Mouse (Mus musculus): ENCODE results near the gene Hapln1. TPM values are rescaled to one million over a fixed set of nuclear protein-coding genes. Genes with fewer than 3 reads are reported as not detected.

The Hapln1 gene
- polyA plus RNA-seq, 1 experiment from 2014 or later: 0.26 TPM

DNA sequence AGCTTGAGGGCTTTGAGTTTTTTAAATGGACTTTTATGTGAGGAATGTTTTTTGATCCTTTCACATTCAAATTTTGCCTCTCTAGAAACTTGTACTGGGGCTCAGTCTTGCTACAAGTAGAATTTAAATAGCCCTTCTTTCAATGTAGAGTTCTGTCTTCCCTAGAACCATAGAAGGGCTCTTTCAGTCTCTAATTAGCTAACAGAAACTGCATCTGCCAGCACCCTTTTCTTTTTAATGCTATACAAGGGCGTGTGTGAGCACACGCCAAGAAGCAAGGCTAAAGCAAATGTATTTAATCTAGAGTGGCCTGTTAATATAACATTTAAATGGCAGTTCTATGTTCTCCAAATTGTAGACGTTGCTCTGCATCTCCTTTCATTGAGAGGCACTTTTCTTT is 67.8 kb downstream of the Hapln1 start:
- Histone ChIP-seq H3K36me3 (replicated peaks; ENCODE audit: insufficient read depth, low read length) (no peaks in the 10 kb centered on the region), H3K9me3 (ENCODE audit: low read length) (no peaks in the 10 kb centered on the region), H3K4me3 (ENCODE audit: low read depth, low read length) (no peak overlapping the region), H3K9ac (replicated peaks) (no peak overlapping the region), H3K4me1 (ENCODE audit: insufficient read depth) (no peaks in the 10 kb centered on the region), H3K27me3 (ENCODE audit: insufficient read depth, low read length) (no peaks in the 10 kb centered on the region), H3K27ac (ENCODE audit: low read depth) (no peak overlapping the region), H3K4me2 (ENCODE audit: low read depth, low read length) (no peak overlapping the region)
- DNase-seq: no peak
- TF ChIP-seq CTCF (IDR thresholded peaks at IDR 0.05; ENCODE audit: low read depth) (no peak), EP300 (IDR thresholded peaks at IDR 0.05; ENCODE audit: low read depth) (no peak)
- 75% methylated on average over 3 of the region's 3 CpGs for WGBS (ENCODE audit: insufficient replicate concordance)
- no peak for ATAC-seq

DNA sequence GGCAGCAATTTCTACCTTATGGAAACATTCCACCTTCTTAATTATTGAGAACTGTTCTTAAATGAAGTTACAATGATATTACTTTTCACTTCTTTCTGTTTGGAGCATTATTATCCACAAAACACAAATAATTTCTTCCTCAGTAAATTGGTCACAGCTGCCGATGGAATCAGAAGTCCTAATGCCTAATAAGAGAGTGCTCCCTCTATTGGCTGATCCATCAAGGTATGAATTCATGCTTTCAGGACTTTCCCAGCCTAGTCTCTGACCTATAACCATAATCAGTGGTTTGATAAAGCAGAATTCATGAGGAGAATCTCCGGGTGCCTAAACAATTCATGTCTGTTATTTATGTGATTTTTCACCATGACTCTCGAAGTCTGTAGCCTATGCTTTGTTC is 79.5 kb downstream of the Hapln1 start:
- DNase-seq (no peak), ATAC-seq (no peak)
- Histone ChIP-seq H3K4me2 (ENCODE audit: low read depth, low read length) (no peak overlapping the region), H3K27me3 (ENCODE audit: insufficient read depth, low read length) (no peaks in the 10 kb centered on the region), H3K36me3 (replicated peaks; ENCODE audit: insufficient read depth, low read length) (no peaks in the 10 kb centered on the region), H3K4me1 (ENCODE audit: insufficient read depth) (no peaks in the 10 kb centered on the region), H3K9ac (replicated peaks) (no peak overlapping the region), H3K4me3 (ENCODE audit: low read depth, low read length) (no peak overlapping the region), H3K27ac (ENCODE audit: low read depth) (no peak overlapping the region), H3K9me3 (ENCODE audit: low read length) (no peaks in the 10 kb centered on the region)
- 70% methylated on average over 3 of the region's 3 CpGs for WGBS (ENCODE audit: insufficient replicate concordance)
- 0 out of 2 replicates have a peak, but pooled peaks have one; percentile 10 for TF ChIP-seq CTCF (IDR thresholded peaks at IDR 0.05; ENCODE audit: low read depth)
- no peak for TF ChIP-seq EP300 (IDR thresholded peaks at IDR 0.05; ENCODE audit: low read depth)

DNA sequence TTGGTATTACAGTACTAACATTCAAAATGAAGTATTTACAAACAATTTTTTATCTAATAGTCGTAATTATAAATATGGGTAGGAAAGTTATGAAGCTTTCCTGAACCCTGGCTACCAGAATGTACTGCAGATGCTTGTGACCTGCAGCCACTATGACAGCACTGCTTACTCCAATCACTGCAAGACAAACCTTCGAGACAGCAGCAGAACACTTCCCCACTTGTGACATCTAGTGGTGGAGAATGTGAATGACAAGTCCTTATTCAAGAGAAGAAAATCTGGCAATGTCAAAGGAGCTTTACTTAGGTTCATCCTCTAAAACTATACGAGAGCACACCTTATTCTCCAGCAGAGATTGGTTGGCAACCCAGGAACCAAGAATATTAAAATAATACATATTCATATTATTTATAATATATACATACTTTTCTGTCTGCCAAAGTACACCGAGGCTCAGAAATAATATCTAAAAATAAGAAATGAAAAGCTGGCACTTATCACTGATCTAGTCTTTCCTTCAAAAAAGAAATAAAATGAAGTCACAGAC is 94.6 kb downstream of the Hapln1 start:
- H3K27ac ChIP-seq (ENCODE audit: low read depth): no peak overlapping the region
- ATAC-seq (no peak), DNase-seq (no peak)
- H3K36me3 ChIP-seq (replicated peaks; ENCODE audit: insufficient read depth, low read length): no peaks in the 10 kb centered on the region
- TF ChIP-seq EP300 (IDR thresholded peaks at IDR 0.05; ENCODE audit: low read depth) (no peak), CTCF (IDR thresholded peaks at IDR 0.05; ENCODE audit: low read depth) (peak; percentile 78)
- WGBS (ENCODE audit: insufficient replicate concordance): 23% methylated on average over 4 of the region's 4 CpGs
- H3K4me2 ChIP-seq (ENCODE audit: low read depth, low read length): no peak overlapping the region
- no peaks in the 10 kb centered on the region for H3K4me1 ChIP-seq (ENCODE audit: insufficient read depth)
- H3K4me3 ChIP-seq (ENCODE audit: low read depth, low read length): no peak overlapping the region
- no peaks in the 10 kb centered on the region for H3K27me3 ChIP-seq (ENCODE audit: insufficient read depth, low read length)
- H3K9me3 ChIP-seq (ENCODE audit: low read length): no peaks in the 10 kb centered on the region
- no peak overlapping the region for H3K9ac ChIP-seq (replicated peaks)

DNA sequence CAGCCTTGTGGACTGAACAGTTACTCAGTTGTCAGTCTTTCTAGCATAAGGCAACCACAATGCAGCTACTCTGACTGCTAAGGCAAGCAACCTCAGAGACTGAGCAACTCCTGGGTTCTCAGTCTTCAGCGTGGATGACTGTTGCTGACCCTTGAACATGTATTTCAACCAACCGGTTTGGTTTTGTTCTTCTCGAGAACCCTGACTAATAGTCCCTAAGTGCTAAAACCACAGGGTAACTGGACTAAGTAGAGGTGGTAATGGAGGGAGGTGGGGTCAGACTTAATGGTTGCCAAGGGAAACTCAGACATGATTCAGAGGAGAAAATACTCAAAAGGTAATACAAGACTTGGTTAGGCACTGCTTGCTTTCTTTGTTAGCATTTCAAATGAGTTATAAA is 97.4 kb downstream of the Hapln1 start:
- H3K4me3 ChIP-seq (ENCODE audit: low read depth, low read length): no peak overlapping the region
- H3K4me1 ChIP-seq (ENCODE audit: insufficient read depth): no peaks in the 10 kb centered on the region
- H3K9ac ChIP-seq (replicated peaks): no peak overlapping the region
- no peak overlapping the region for H3K27ac ChIP-seq (ENCODE audit: low read depth)
- DNase-seq: no peak
- H3K9me3 ChIP-seq (ENCODE audit: low read length): no peaks in the 10 kb centered on the region
- no peaks in the 10 kb centered on the region for H3K36me3 ChIP-seq (replicated peaks; ENCODE audit: insufficient read depth, low read length)
- no peaks in the 10 kb centered on the region for H3K27me3 ChIP-seq (ENCODE audit: insufficient read depth, low read length)
- ATAC-seq: no peak
- WGBS (ENCODE audit: insufficient replicate concordance): 78% methylated on average over 3 of the region's 3 CpGs
- no peak for TF ChIP-seq CTCF (IDR thresholded peaks at IDR 0.05; ENCODE audit: low read depth)
- no peak for TF ChIP-seq EP300 (IDR thresholded peaks at IDR 0.05; ENCODE audit: low read depth)
- no peak overlapping the region for H3K4me2 ChIP-seq (ENCODE audit: low read depth, low read length)

DNA sequence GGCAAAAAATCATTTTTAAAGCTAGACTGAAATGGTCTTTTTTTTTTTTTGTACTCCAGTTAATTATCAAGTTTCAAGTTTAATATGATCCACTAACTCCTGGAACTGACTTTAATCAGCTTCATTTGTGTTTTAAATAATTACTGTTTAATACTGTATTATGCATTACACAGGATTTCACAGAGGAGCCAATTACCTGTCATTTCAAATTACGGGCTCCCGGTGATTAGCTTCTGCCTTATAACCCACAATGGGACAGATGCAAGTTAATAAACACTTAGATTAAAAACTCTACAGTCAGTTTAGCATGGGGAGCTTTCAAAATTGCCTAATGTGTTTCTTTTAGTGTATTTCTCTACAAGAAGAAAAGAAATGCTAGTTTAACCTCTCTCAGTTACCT is 106.0 kb downstream of the Hapln1 start:
- Histone ChIP-seq H3K4me2 (ENCODE audit: low read depth, low read length) (no peak overlapping the region), H3K9ac (replicated peaks) (no peak overlapping the region)
- 91% methylated on average over 2 of the region's 2 CpGs for WGBS (ENCODE audit: insufficient replicate concordance)

DNA sequence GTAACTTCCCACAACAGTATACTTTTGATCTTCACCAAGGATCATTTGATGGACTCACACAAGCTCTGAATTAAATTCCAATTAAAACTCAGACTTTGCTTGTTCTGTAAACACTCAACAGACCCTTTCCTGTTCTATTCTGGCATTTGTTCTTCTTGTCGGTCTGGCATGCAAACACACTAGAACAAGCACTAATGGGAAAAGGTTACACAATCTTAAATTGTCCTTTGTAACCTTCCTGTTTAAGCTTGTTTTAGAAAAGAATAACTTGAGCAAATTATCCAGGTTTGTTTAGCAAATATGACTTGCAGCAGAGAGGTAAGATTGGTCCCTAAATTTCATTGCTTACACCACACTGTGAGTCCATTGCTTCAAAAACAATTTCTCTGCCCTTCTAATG is 113.2 kb downstream of the Hapln1 start:
- Histone ChIP-seq H3K9ac (replicated peaks) (no peak overlapping the region), H3K36me3 (replicated peaks; ENCODE audit: insufficient read depth, low read length) (no peaks in the 10 kb centered on the region), H3K27ac (ENCODE audit: low read depth) (no peak overlapping the region), H3K9me3 (ENCODE audit: low read length) (no peaks in the 10 kb centered on the region), H3K4me2 (ENCODE audit: low read depth, low read length) (no peak overlapping the region), H3K4me3 (ENCODE audit: low read depth, low read length) (no peak overlapping the region), H3K4me1 (ENCODE audit: insufficient read depth) (no peaks in the 10 kb centered on the region), H3K27me3 (ENCODE audit: insufficient read depth, low read length) (no peaks in the 10 kb centered on the region)
- WGBS (ENCODE audit: insufficient replicate concordance): 25% methylated on average over 1 of the region's 1 CpGs
- ATAC-seq (no peak), DNase-seq (no peak)
- TF ChIP-seq EP300 (IDR thresholded peaks at IDR 0.05; ENCODE audit: low read depth): no peak
- TF ChIP-seq CTCF (IDR thresholded peaks at IDR 0.05; ENCODE audit: low read depth): no peak

More for the DNA sequence above, 106.0 kb downstream of the Hapln1 start:
- no peak for DNase-seq
- no peaks in the 10 kb centered on the region for H3K9me3 ChIP-seq (ENCODE audit: low read length)
- no peak for TF ChIP-seq CTCF (IDR thresholded peaks at IDR 0.05; ENCODE audit: low read depth)
- TF ChIP-seq EP300 (IDR thresholded peaks at IDR 0.05; ENCODE audit: low read depth): no peak
- H3K4me3 ChIP-seq (ENCODE audit: low read depth, low read length): no peak overlapping the region
- no peaks in the 10 kb centered on the region for H3K36me3 ChIP-seq (replicated peaks; ENCODE audit: insufficient read depth, low read length)
- no peak overlapping the region for H3K27ac ChIP-seq (ENCODE audit: low read depth)
- no peak for ATAC-seq
- H3K4me1 ChIP-seq (ENCODE audit: insufficient read depth): no peaks in the 10 kb centered on the region
- no peaks in the 10 kb centered on the region for H3K27me3 ChIP-seq (ENCODE audit: insufficient read depth, low read length)

DNA sequence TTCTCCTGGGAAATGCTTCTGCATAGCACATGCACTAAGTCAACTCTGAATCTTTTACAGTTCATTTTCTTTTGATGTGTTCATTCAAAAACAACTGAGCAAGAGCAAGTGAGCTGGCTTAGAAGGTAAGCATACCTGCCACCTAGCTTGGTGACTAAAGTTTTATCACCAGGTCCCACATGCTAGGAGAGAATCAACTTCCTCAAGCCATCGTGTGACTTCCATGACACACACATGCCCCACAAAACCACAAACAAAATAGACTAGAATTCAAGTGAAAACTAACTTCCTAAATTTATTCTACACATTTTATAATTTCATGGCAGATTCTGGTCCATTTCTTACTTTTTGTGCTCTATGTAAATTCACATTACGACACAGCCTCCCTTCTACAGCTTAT is 113.7 kb downstream of the Hapln1 start:
- Histone ChIP-seq H3K27me3 (ENCODE audit: insufficient read depth, low read length) (no peaks in the 10 kb centered on the region), H3K9me3 (ENCODE audit: low read length) (no peaks in the 10 kb centered on the region), H3K4me3 (ENCODE audit: low read depth, low read length) (no peak overlapping the region), H3K4me1 (ENCODE audit: insufficient read depth) (no peaks in the 10 kb centered on the region), H3K4me2 (ENCODE audit: low read depth, low read length) (no peak overlapping the region), H3K36me3 (replicated peaks; ENCODE audit: insufficient read depth, low read length) (no peaks in the 10 kb centered on the region), H3K27ac (ENCODE audit: low read depth) (no peak overlapping the region), H3K9ac (replicated peaks) (no peak overlapping the region)
- TF ChIP-seq CTCF (IDR thresholded peaks at IDR 0.05; ENCODE audit: low read depth) (no peak), EP300 (IDR thresholded peaks at IDR 0.05; ENCODE audit: low read depth) (no peak)
- DNase-seq (no peak), ATAC-seq (no peak)
- WGBS (ENCODE audit: insufficient replicate concordance): 49% methylated on average over 2 of the region's 2 CpGs
